Mouse (Mus musculus): Measurements from ENCODE around the gene Asb8.
A peak's percentile ranks its signal among the peaks of the same experiment; 100 is the strongest.

The Asb8 gene

DNA sequence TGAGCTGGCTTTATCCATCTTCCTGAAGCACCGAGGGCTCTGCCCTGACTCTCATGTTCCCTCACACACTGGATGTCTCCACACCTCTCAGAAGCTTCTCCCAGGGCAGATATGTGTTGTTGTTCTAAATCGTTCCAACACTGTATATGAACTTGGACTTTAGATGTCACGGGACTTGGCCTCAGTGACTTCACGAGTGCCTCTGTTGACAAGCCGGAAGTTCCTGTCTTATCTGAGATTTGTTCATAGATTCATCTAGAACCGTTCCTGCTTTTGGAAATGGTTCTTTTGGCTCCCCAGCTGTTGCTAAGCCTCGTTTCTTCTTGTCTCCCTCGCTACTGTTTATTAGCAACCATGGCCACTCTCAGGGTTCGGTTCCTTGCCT lies 49.7 kb downstream of the Asb8 start:
- DNase-seq (ENCODE audit: low spot score), result no peak

DNA sequence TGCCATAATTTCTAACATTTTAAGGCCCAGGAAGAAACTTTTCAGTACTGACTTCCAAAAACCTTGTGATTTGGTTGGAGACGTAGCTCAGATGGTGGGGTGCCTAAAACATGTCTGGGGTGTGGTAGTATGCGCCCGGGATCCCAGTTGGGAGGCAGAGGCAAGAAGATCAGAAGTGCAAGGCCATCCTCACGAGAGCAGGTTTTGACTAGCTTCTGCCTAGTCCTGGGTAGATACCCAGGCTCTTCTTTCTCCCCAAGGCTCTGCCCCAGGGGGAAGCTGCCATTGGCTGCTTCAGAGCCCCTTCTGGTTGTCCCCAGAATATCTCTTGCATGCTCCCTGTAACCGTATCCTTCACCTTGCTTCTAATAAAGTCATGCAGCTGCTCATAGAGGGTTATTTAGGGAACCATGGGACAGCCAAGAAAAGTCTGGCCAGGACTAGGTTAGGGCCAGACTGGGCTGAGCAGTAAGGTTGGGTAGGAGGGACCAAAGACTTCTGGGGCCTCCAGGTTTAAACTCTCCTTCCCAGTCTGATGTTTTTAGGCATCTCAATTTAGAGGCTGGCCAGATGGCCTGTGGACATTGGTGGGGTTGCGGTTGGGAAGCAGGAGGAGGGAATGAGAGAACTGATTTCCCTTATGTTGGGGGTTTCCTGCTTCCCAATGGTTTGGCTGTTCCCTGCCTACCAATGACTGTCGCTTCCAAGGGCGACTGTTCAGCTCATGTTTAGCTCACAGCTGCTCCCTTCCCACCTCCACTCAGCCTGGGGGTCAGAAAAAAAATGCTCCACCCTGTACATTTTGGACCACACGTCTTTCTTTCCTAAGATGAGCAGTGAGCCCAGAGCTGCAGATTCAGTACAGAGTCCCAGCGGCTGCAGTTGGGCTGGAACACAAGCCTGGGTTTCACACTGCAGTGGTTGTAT lies 50.3 kb downstream of the Asb8 start:
- DNase-seq (ENCODE audit: low spot score), result no peak

DNA sequence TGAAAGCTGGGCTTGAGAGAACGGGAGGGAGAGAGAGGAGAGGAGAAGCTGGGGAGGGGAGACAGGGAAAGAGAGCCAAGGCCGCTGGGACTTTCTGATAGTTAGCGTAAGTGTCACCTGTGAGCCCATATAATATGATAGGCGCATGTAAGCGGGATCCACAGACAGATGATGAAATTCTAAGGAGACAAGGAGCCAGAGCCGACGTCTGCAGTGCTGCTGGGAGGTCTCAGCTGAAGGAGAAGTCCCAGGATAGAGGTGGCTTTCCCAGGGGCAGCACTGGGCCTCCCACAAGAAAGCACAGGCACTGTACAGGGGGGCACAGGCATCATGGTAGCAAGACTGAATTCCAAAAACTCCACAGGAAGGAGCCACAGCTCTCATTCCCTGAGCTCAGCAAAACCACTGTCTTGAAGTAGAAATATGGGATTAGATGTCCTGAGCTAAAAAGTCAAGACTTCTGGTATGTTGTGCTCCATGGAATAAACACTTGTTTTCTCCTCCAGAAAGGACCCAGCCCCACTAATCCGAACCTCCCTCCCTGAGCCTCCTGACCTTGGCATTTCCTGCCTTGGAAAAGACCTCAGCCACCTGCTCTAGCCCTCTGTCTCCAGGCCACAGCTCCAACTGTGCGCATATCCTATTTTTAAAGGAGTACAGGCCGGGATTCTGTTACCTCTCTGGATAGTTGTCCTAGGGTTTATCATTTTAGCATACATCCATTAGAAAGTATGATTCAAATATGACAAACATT lies 51.1 kb downstream of the Asb8 start:
- no peak for DNase-seq (ENCODE audit: low spot score)

DNA sequence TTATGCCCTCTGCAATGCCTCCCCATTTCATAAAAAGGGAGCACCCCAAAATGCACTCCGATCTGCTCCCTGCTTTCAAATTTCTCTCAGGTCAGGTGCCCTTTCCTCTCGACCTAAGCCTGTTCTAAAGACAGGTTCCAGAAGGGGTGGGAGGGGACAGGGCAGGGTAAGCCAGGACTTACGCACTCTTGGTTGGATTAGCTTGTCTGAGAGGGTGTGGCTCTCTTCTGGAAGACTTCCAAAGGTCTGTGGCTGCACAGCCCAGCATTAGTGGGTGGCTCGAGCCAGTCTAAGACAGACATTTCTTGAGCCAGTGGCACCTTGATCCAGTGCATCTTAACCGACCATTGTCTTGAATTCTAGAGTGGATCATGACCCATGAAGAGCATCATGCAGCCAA lies 53.6 kb downstream of the Asb8 start:
- no peak for DNase-seq (ENCODE audit: low spot score)

DNA sequence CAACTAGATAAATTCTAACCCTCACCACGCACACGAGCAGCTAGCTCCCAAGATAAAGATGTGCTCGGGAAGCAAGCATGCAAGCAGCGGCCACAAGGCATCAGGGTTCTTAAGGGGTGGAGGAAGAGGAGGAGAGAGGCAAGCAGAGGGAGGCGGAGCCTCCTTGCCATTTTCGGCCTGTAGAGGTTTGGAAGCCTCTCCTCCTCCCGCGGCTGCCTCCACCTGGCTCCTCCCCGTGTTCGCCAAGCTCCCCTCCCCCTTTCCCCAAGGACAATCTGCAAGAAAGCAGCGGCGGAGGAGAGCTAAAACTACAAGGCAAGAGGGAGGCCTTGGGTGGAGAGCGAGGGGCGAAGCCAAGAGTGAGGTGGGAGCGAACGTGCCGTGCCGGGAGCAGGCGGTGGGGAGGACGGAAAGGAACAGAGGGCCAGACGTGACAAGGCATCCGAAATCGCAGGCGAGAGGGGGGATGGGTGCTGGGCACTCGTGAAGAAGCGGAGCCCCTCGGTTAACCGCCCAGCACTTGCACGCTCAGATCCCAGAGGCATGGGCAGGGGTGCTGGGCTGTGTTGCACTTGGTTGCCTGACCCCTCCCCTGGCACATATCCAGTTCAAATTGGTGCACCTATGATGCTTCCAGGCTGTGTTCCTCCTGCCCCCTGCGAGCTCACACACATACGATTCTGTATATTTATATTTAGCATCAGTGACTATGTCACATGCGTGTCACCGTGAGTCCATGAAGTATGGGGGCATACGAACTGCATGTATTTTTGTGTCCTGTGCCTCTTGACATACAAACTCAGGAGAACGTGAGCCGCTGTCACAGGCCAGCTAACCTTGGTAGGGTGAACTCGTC lies 56.9 kb downstream of the Asb8 start:
- DNase-seq (ENCODE audit: low spot score), result peak; percentile 91

DNA sequence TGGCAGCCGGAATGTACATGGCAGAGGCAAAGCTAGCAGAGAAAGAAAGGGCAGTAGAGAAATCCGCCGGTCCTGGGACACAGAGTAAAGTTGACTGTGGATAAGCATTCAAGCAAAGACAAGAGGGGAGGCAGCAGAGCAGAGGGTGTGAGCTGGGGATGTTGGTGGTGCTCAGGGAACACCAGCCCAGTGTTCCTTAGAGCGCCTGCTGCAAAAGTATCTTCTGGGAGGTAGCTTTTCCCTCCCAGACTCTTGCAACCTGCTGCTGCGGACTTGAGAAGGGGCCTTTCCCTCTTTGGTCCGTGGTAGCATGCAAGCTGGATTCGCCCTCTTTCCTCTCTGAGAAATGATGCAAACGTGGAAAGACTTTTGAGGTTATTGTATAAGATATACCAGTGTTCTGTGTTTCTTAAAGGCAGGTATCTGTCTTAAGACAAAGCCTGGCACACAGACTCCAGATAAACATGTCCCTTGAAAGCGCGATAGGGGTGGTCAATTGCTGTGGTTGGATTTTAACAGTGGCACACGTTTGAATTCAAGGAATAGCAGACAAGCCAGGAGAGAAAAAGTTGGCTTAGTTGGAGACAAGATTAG lies 57.6 kb downstream of the Asb8 start:
- DNase-seq (ENCODE audit: low spot score), result no peak

DNA sequence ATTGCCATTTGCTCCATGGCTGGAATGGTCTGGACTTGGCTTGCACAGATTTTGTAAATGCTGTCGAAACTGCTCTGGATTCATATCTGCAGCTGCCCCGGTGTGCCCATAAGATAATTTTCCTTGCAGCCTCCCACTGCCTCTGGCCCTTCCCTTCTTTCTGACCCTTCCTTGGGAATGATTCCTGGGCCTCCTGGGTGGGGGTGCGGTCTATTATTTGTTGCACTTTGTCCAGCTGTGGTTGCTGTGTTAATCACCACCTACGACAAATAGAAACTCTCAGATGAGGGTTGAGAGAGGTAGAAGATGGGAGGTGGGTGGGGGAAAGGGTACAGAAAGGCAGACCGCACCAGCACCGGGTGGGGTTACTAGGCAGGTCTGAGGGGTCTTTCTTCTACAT lies 58.2 kb downstream of the Asb8 start:
- no peak for DNase-seq (ENCODE audit: low spot score)

DNA sequence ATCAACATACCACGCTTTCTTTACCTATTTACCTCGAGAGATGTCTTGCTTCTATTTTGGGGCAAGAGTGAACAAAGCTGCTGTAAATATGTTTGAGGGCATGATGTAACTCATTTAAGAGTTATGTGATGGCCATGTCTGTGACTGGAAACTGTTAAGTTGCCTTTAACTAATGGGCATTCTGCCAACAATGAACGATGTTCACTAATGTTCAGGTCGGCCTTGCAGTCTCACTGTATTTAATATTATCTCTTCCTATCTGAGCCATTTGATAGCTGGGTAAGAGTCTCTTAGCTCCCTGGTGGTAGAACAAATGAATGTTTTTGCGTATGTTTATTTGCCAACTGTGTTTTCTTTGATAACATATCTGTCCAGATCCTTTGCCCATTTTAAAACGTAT lies 58.9 kb downstream of the Asb8 start:
- no peak for DNase-seq (ENCODE audit: low spot score)

DNA sequence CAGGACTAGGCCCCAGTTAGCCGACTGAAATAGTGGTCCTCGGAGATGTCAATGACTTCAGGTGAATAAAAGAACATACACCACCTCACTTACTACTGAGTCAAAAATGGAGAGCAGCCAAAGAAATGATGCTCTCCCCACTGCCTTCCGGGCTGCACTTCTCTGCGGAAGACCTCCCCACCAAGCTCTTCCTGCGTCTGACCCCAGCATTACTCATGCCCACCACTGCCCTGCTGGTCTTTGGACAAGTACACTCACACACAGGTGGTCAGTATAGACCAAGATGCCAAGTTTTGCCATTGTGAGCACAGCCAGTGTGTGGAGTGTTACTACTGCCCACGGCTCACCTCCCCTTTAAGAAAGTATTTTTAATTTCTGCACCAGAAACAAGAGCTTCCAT lies 63.0 kb downstream of the Asb8 start:
- DNase-seq (ENCODE audit: low spot score), result no peak

DNA sequence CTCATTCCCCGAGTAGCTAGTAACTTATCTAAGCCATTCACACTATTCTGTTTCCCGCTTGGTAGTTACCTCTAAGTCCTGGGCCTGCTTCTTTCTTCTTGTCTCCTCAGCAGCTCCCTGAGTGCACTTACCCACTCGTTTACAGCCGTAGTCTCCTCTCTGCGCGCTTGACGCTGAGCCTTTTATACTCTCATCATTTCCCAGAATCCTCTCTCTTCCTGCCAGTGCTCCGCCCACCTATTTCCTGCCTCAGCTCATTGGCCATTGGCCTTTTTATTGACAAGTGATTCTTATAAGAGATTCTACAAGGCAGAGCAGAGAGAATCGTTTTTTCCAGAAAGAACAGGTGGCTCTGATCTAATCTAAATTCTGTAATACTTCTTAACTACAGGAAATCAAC lies 66.9 kb downstream of the Asb8 start:
- DNase-seq (ENCODE audit: low spot score), result no peak

DNA sequence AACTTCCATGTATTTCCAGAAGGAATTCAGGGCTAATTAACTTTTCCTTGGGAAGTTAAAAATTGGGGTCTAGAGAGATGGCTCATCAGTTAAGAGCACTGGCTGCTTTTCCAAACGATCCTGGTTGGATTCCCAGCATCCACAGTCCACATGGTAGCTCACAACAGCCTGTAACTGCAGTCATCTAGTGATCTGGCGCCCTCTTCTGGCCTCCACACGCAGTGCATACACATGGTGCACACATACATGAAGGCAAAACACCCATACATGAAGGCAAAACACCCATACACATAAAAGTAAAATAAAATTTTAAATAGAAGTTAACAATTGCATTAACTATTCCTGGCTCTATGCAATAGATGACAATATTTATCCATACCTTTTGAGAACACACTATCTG lies 68.5 kb downstream of the Asb8 start:
- no peak for DNase-seq (ENCODE audit: low spot score)

DNA sequence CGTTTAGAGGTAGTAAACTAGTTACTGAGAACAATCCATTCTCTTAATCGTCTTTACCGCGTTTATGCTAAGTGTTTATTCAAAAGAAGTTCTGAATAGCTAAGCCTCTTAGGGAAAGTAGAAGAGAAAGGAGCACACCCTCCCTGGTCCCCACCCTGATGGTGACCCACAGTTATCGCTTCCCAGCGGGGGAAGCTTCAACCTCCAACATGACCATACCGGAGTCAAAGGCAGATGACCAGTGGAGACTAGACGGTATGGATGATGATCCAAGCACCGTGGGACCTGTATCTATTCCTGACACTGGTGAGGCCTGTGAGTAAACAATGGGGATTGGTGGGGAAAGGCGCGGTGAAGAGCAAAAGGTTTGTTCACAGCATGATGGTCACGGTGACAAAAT lies 70.5 kb downstream of the Asb8 start:
- no peak for DNase-seq (ENCODE audit: low spot score)

DNA sequence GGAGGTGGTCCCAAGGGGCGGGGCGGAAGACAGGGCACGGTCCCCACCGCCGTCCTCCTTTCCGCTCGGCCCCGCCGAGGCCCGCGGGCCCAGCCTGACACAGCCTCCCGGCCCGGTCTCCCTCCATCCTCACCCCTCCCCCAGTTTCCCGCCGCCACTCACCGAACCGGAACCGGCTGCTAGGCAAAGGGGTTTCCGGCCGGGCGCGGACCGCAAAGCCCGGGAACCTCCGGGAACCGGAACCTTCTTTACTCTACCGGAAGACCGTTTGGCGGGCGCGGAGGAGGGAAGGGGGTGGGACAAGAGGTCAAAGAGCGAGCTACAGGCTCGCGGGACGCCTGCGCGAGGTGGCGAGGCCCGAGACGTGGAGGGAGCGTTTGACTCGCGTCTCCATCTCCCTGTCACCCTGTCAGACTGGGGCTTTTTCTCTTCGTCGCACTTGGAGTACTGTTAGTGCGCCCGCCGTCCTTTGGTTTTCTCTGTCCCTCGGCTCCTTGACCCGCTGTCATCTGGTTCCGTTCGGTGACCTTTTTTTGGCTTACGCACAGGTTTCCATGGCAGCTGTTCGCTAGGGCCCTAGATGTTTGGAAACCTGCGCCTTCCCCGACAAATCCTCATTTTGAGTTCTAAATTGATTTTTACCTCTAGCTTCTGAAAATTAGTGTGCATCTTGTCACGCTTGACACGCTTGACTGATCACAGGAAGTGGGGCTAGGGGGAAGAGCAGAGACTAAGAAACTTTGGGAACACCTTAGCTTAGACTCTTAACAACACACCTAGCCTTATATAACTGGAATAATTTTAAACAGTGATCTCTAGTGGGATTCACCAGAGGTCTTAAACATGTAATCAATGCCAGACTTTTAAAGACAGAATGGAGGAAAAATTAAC lies 72.1 kb downstream of the Asb8 start, which contains the start of gene Senp1:
TSS of gene Senp1 (minus strand) at position 624 of the 891 bp plus-strand sequence.
- peak; percentile 85 for DNase-seq (ENCODE audit: low spot score)

DNA sequence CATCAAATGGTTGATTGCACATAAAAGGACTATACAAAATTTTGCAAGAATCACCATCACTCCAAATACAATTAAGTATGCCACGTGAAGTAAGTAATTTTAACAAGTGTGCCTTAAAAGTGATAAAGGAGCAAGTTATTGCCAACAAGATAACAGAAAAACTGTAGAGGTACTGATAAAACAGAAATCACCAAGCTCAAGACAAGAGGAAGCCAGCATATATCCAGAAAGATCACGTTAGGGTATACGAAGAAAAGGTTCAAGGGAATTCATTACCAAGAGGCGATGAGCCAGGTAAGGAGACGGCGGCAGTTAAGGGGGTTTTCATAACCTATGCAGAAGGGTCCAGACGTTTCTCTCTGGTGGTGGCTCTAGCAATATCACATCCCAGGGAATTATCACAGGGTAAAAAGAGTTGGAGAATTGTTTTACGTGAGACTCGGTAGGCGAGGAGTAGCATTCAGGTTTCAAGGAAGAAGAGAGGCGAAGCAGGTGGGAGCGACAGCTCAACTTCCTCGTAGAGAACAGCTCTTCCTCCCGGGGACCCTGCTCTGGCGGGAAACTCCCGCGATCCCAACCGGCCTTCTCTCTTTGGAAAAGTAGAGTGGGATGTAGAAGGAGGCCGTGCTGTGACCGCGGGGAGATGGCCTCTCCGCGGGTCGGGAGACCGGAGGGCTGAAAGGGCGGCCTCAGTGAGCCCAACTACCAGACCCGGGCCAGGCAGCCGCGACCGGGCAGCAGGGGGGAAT lies 72.9 kb downstream of the Asb8 start, which contains the start of gene Pfkm:
TSS of gene Pfkm (plus strand) at position 218 of the 749 bp plus-strand sequence.
- peak; percentile 34 for DNase-seq (ENCODE audit: low spot score)

DNA sequence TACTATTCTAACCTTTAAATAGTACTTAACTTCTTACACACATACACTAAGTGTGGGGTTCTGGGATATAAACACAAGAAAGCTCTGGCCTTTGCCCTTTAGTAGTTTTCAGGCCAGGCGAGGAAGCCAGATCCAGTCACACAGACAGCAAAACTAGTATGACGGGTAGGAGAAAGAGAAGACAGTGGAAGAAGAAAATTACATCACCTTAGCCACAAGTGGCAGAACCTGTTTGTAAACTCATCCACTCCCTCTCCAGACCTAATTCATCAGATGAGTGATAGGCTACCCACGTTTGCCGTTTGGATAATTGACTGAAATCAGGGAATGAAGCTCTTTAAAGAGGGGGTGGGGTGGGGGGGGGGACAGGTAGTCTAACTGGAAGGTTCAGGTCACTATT lies 73.6 kb downstream of the Asb8 start:
- no peak for DNase-seq (ENCODE audit: low spot score)

DNA sequence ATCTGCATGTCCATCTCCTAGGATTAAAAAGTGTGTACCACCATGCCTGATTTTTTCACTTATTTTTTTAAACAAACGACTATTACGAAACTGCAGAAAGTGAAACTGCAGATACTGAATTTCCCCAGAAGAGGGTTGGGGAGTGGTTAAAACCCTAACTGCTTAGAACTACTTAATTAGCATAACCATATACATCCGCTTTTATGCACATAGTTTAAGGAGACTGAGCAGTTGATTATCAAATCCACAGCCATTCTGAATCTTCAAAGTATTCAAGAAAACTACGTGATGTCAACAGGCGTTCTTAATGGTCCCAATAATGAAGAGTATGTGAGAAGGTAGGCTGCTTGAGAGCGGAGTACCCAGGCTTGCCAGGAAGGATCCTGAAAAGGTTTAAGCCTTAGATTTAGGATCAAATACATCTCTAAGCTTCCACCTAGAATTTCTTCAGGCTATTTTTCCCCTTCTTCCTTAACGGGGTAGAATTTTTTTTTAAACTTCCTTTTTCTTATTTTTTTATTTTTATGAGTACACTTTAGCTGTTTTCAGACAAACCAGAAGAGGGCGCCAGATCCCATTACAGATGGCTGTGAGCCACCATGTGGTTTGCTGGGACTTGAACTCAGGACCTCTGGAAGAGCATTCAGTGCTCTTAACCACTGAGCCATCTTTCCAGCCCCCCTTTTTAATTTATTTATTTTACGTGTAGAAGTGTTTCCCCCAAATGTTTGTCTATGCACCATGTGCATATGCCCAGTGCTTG lies 75.8 kb downstream of the Asb8 start:
- DNase-seq (ENCODE audit: low spot score), result peak; percentile 43

DNA sequence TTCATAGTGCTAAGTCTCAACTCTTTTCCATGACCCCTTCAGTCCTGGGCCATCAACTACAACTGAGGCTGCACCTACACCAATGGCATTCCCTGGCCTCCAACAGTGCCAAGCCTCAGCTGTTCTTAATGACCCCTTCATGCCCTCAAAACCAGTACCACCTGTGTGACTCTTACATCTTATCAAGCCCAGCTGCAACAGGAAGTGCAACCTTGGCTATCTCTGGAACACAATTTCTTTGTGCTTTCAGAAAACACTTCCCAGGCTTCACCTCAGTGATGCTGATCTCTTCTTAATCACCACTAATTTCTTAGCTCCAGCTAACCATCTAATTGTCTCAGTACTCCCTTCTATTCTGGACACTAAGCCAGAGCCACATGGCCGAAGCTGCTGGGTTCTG lies 76.5 kb downstream of the Asb8 start:
- DNase-seq (ENCODE audit: low spot score), result no peak

All from embryo, embryonic 10 days (tissue).